Mouse (Mus musculus) thymus, adult 18-20 months (tissue): Measurements from ENCODE around the gene Scyl1.

Experiments used
- DNase-seq, 2 experiments: peaks; one replicate each; pipeline ENCODE4 v3.0.0; 2022; ENCODE audit warnings: mixed read lengths in 2 of 2

Gene Scyl1

DNA sequence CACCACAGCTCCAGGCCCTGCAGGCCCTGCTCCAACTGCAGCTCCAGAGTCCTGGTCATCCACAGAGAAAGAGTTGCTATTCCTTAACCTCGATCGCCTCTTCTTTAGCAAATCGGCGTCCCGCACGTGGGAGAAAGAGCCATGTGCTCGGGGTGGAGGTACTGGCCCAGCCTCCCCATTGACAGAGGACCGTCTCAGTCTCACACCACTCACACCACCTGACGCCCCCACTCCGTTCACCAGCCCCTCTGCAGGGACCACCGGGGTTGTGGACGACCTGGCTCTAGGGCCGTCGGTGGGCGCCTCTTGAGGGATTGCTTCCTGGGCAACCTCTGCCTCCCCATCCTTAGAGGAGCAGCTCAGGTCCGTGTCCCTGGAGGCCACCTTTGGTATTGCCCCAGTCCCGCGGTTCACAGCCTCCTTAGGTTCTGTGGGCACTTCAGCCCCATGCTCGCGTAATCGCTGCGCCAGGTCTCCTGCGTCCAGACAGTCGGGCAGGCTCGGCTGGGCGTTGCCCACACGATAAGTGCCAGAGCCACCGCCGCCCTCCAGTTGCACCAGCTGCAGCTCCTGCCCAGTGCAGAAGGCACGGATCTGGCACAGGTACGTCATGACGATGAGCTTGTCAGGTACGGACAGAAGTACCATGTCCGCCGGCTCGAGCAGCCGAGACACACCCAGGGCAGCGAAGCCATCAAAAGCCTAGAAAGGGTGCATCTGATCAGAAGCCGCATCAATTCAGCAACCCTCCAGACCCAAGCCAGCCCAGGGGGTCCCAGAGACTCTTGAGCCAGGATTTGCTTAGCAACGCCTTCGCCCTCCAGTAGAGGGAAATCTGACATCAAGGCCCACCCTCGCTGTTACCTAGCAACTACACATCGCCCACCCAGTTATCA, 55.2 kb downstream of the Scyl1 start:
- peak in 1 of 2 experiments; percentile 9 for DNase-seq

DNA sequence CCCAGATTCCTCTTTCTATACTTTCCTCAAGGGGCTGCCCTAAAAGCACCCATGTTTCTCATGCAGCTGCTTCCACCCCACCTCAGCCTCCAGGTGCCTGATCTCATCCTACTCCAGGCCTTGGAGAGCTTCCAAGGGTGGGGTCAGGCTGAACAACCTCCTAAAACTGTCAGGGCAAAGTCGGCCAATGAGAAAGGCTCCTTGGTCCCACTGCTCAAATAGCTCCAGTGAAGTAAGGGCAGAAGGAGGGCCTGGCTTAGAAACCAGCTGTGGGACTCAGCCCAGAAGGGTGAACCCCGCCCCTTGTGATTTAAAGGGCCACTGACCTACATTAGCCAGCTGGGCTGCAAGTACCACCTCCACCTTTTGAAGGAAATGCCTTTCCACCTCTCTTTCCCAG, 57.5 kb downstream of the Scyl1 start:
- no peak for DNase-seq

DNA sequence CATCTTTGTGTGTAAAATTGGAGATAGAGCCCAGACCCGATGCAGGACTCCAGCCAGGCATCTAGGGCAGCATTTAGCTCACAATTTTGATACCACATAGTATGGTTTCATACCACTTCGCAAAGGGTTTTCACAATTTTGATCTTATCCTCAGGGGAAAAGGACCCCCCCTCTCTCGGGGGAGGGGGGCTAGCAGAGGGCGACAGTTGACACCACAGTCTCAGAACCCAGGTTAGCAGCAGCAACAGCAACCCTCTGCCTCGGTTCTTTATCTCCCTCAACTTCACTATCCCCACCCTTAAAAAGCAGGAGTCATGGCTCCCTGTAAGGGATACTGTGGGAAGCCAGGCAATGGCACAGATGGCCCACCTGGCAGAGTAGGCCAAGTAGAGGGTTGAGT, 58.0 kb downstream of the Scyl1 start:
- no peak for DNase-seq

DNA sequence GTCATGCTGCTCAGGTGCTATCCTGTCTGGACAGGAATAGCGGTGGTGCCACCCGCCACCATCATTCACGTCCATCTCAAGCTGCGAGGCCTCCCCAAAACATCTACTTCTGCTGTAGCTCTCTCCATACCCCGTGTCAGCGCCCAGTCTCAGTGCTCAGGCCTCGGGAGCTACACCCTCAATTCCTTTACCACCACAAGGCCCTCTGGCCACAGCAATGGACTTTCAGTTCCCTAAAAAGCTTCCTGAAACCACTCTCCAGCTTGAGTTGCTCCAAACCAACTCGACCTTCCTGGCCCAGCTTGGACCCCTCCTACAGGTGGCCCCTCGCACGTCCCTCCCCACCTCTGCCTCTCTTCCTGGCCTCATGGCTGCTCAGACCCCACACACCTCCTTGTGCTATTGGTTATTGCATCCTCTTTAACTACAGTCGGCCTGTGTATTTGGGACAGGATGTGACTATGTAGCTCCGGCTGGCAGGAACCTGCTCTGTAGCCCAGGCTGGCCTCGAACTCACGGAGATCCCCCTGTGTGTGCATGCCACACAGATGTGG, 59.2 kb downstream of the Scyl1 start:
- peak in 1 of 2 experiments; percentile 6 for DNase-seq

DNA sequence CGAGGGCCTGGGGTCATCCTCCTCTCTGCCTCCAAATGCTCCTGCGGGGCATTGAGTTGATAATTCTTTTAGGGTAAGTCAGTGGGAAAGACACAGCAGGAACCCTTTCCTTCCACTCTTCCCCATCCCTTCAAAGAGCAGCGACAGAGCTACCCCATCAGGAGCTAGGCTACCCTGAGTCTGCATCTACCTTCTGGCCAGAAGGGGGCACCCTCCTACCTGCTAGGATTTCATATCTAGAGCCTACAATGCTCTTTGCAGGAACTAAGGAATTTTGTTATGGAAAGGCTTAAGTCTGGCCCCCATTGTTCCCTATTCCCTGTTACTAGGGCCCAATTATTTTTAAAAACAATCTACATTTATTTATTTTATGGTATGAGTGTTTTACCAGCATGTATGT, 60.0 kb downstream of the Scyl1 start:
- peak in 1 of 2 experiments; percentile 25 for DNase-seq

DNA sequence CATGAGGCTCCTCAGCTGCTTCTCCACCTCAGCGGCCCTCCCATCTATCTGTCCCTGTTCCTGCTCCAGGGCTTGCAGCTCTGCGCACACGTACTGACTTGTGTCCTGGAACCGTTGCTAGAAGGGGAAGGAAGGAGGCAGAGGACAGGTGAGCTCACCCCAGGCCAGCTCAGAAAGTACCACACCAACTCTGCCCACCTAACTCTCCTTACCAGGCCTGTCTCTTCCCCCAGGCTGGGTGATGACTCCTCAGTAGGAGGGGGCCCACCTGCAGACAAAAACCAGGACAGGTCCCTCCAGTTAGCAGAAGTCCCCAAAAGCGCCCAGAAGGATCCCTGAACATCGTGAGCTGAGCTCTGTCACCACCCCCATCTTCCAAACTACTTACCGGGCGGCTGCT, 60.6 kb downstream of the Scyl1 start:
- DNase-seq, result no peak

DNA sequence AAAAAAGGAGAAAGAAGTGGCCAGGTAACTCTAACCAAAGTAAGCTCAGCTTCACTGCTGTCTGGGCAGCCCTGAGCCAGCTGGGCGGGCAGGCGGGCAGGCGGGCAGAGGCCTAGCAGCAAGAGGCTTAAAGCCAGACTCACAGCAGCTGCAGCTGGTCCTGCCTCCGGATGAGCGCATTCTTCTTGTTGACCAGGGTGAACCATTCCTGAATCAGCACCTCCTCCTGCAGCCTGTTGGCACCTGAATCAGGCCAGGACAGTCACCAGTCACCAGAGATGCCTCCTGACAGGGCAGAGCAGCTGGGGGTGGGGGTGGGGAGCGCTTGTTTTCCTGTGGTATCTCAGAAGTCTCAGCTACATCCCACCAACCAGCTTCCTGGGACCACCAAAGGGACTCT, 61.2 kb downstream of the Scyl1 start:
- no peak for DNase-seq
